In the genomic region with DNA sequence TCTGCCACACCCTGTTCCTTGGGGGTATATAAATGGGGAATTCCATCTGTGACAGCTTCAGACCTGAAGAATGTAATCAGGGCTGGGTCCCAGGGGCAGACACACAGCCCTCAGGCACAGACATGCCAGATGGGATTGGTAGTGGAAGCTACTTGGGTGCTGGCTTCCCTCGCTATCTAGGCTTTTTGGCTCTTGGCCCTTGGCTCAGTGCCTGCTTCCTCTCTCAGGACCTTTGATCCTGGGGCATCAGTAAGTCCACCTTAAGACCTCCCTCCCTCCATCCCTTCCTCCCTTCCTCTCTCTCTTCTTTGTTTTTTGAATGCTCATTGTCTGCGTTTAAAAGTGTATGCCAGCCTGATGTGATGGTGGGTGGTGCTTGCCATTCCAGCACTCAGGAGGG, we compare ENCODE assay signal across 29 mouse cellular contexts. TPM values are rescaled to one million over a fixed set of nuclear protein-coding genes. Genes with fewer than 3 reads are reported as not detected.
DNase-seq lines count a peak whose midpoint lies in the region; ATAC-seq and TF ChIP-seq lines count a peak whose summit lies in the region.
"Had no signal": no experiment of that assay in that cellular context is flagged by ENCODE, and none has a peak within 500 bp of the region (broad histone marks: within the 10 kb centered on the region; RNA-seq: fewer than 3 reads in every experiment).

No protein-coding gene starts in this region.

- WGBS in kidney, adult 2 months, result 26% methylated on average over 2 of the region's 2 CpGs
- WGBS in kidney, embryonic 16.5 days, result 38% methylated on average over 2 of the region's 2 CpGs
- WGBS in small intestine, adult 2 months, result 19% methylated on average over 2 of the region's 2 CpGs

- H3K36me3 ChIP-seq in kidney, adult 2 months (ENCODE audit: control insufficient read depth, insufficient read depth, low read length), result no peaks in the 10 kb centered on the region
- H3K36me3 ChIP-seq in kidney, embryonic 16.5 days (ENCODE audit: insufficient read depth, low read length), result no peaks in the 10 kb centered on the region
- H3K36me3 ChIP-seq in small intestine, adult 2 months (ENCODE audit: control insufficient read depth, insufficient read depth, low read length), result no peaks in the 10 kb centered on the region; the same call in 1 of the 2 replicates
- H3K36me3 ChIP-seq: embryonic facial prominence, embryonic 10.5 days; embryonic facial prominence, embryonic 13.5 days; forebrain, embryonic 12.5 days; forebrain, embryonic 15.5 days; heart, embryonic 10.5 days; heart, embryonic 13.5 days; hindbrain, embryonic 15.5 days had no signal

- H3K4me3 ChIP-seq in kidney, adult 2 months (ENCODE audit: insufficient read depth, low read depth, low read length), result no peak overlapping the region
- H3K4me3 ChIP-seq in kidney, embryonic 16.5 days (ENCODE audit: low read length), result no peak overlapping the region
- H3K4me3 ChIP-seq in small intestine, adult 2 months (ENCODE audit: low read depth, low read length), result no peak overlapping the region
- H3K4me3 ChIP-seq: embryonic facial prominence, embryonic 10.5 days; embryonic facial prominence, embryonic 13.5 days; erythroblast, embryonic 14.5 days; forebrain, embryonic 12.5 days; forebrain, embryonic 15.5 days; heart, embryonic 10.5 days; heart, embryonic 13.5 days; hindbrain, embryonic 15.5 days had no signal

- DNase-seq in adrenal gland, postnatal 14 days, result peak; percentile 28
- DNase-seq in adrenal gland, adult 18-20 months (ENCODE audit: low spot score in 2 of 2), result no peak
- peak; percentile 63 for DNase-seq in kidney, adult 2 months
- DNase-seq in kidney, postnatal 14 days, result peak; percentile 50
- DNase-seq in heart, adult 9 months (ENCODE audit: low spot score in 2 of 2), result no peak
- DNase-seq: adrenal gland, postnatal 10 days; cerebellum, adult 11 months; cerebellum, adult 2 months; cerebellum, adult 9-11 months; cerebellum, postnatal 36 days; embryo, embryonic 11 days; gastrocnemius, postnatal 25 days; heart, adult 18-20 months; heart, postnatal 14 days; heart, postnatal 4 days had no signal

- TF ChIP-seq POLR2A in kidney, adult 2 months (IDR thresholded peaks at IDR 0.05; ENCODE audit: low read depth, low read length), result no peak
- TF ChIP-seq POLR2A in small intestine, adult 2 months (IDR thresholded peaks at IDR 0.05; ENCODE audit: low read depth, low read length), result no peak

- no peaks in the 10 kb centered on the region for H3K27me3 ChIP-seq in kidney, adult 2 months (replicated peaks; ENCODE audit: control insufficient read depth, insufficient read depth, low read length)
- no peaks in the 10 kb centered on the region for H3K27me3 ChIP-seq in kidney, embryonic 16.5 days (ENCODE audit: insufficient read depth, low read length)
- no peaks in the 10 kb centered on the region for H3K27me3 ChIP-seq in small intestine, adult 2 months (ENCODE audit: control insufficient read depth, insufficient read depth, low read length)
- H3K27me3 ChIP-seq: embryonic facial prominence, embryonic 13.5 days; forebrain, embryonic 12.5 days; forebrain, embryonic 15.5 days; heart, embryonic 13.5 days; hindbrain, embryonic 15.5 days had no signal

- no peaks in the 10 kb centered on the region for H3K4me1 ChIP-seq in kidney, adult 2 months (ENCODE audit: control insufficient read depth, insufficient read depth, low read length)
- no peaks in the 10 kb centered on the region for H3K4me1 ChIP-seq in kidney, embryonic 16.5 days (ENCODE audit: insufficient read depth, low read length)
- peaks cover 11% of the 10 kb centered on the region for H3K4me1 ChIP-seq in small intestine, adult 2 months (ENCODE audit: control insufficient read depth, insufficient read depth, insufficient read length, low read length)
- H3K4me1 ChIP-seq: embryonic facial prominence, embryonic 10.5 days; forebrain, embryonic 12.5 days; forebrain, embryonic 15.5 days; heart, embryonic 10.5 days; heart, embryonic 13.5 days; hindbrain, embryonic 15.5 days had no signal

- no peak for TF ChIP-seq CTCF in kidney, adult 2 months (conservative IDR thresholded peaks at IDR 0.05; ENCODE audit: insufficient read depth, insufficient read length, low read depth, low read length)
- TF ChIP-seq CTCF in small intestine, adult 2 months (IDR thresholded peaks at IDR 0.05; ENCODE audit: extremely low read depth, insufficient read length, insufficient replicate concordance, low read depth, low read length), result no peak

- H3K4me2 ChIP-seq in kidney, embryonic 16.5 days (replicated peaks; ENCODE audit: low read depth, low read length), result no peak overlapping the region
- H3K4me2 ChIP-seq: embryonic facial prominence, embryonic 13.5 days; forebrain, embryonic 12.5 days; forebrain, embryonic 15.5 days; heart, embryonic 13.5 days; hindbrain, embryonic 15.5 days had no signal

- no peak overlapping the region for H3K9ac ChIP-seq in kidney, embryonic 16.5 days (replicated peaks; ENCODE audit: low read length)
- H3K9ac ChIP-seq: embryonic facial prominence, embryonic 13.5 days; forebrain, embryonic 12.5 days; forebrain, embryonic 15.5 days; heart, embryonic 13.5 days; hindbrain, embryonic 15.5 days had no signal

- H3K27ac ChIP-seq in kidney, adult 2 months (ENCODE audit: insufficient read depth, low read depth, low read length), result no peak overlapping the region
- H3K27ac ChIP-seq in kidney, embryonic 16.5 days (ENCODE audit: low read length), result no peak overlapping the region
- peak overlapping the region; percentile 52; the same call in 1 of the 2 replicates for H3K27ac ChIP-seq in small intestine, adult 2 months (ENCODE audit: insufficient read depth, low read depth, low read length)
- H3K27ac ChIP-seq: embryonic facial prominence, embryonic 10.5 days; embryonic facial prominence, embryonic 13.5 days; forebrain, embryonic 12.5 days; forebrain, embryonic 15.5 days; heart, embryonic 10.5 days; heart, embryonic 13.5 days; hindbrain, embryonic 15.5 days had no signal

- H3K9me3 ChIP-seq in kidney, embryonic 16.5 days (ENCODE audit: low read length), result no peaks in the 10 kb centered on the region
- H3K9me3 ChIP-seq: embryonic facial prominence, embryonic 10.5 days; embryonic facial prominence, embryonic 13.5 days; forebrain, embryonic 12.5 days; forebrain, embryonic 15.5 days; heart, embryonic 10.5 days; heart, embryonic 13.5 days; hindbrain, embryonic 15.5 days had no signal

- no peak for ATAC-seq in kidney, embryonic 16.5 days (ENCODE audit: low FRiP score, low TSS enrichment)
- no peak for ATAC-seq in inflammation-experienced regulatory T-cells, adult 6 months
- ATAC-seq: activated CD4-positive, CD25-positive, alpha-beta regulatory T cell, adult 4 months; forebrain, embryonic 15.5 days had no signal

RNA-seq across cellular contexts. Expression of a gene that starts 16.0 kb away (rescaled TPM):
- total RNA-seq in adrenal gland, postnatal 14 days (2021), result 9.7 and 11.0 TPM in 2 replicates
- total RNA-seq in adrenal gland, adult 18-20 months (2021), result 10 to 100 TPM; 17.7 to 21.1 TPM
- polyA plus RNA-seq in kidney, adult 2 months (2012; rRNA removed), result 8.6 and 8.9 TPM in 2 replicates
- 11.7 and 11.8 TPM in 2 replicates for polyA plus RNA-seq in kidney, embryonic 16.5 days (2015; fragmentation: Nextera tagmentation; extraction: Ambion mirVana)
- polyA plus RNA-seq in small intestine, adult 2 months (2012; rRNA removed), result 8.0 and 8.9 TPM in 2 replicates
- polyA plus RNA-seq in inflammation-experienced regulatory T-cells, adult 6 months (2017; shearing (Covaris generic)), result 1 to 10 TPM; 1.4 to 1.8 (median 1.4) TPM
- polyA plus RNA-seq: erythroblast, embryonic 14.5 days had no signal

RNA-seq across cellular contexts. Expression of a gene that starts 18.6 kb away (rescaled TPM):
- 212 TPM in 2 replicates for total RNA-seq in adrenal gland, postnatal 14 days (2021)
- 100 to 1,000 TPM; 299 to 421 TPM for total RNA-seq in adrenal gland, adult 18-20 months (2021)
- 62.1 and 65.4 TPM in 2 replicates for polyA plus RNA-seq in kidney, adult 2 months (2012; rRNA removed)
- 187 and 216 TPM in 2 replicates for polyA plus RNA-seq in kidney, embryonic 16.5 days (2015; fragmentation: Nextera tagmentation; extraction: Ambion mirVana)
- polyA plus RNA-seq in small intestine, adult 2 months (2012; rRNA removed), result 49.1 and 49.5 TPM in 2 replicates
- polyA plus RNA-seq in inflammation-experienced regulatory T-cells, adult 6 months (2017; shearing (Covaris generic)), result 100 to 1,000 TPM; 512 to 771 (median 583) TPM

RNA-seq across cellular contexts. Expression of a gene that starts 43.1 kb away (rescaled TPM):
- total RNA-seq in adrenal gland, postnatal 14 days (2021), result 80.0 and 80.8 TPM in 2 replicates
- total RNA-seq in adrenal gland, adult 18-20 months (2021), result 10 to 100 TPM; 70.9 to 89.3 TPM
- polyA plus RNA-seq in kidney, adult 2 months (2012; rRNA removed), result 123 and 143 TPM in 2 replicates
- polyA plus RNA-seq in kidney, embryonic 16.5 days (2015; fragmentation: Nextera tagmentation; extraction: Ambion mirVana), result 7.1 and 8.4 TPM in 2 replicates
- polyA plus RNA-seq in small intestine, adult 2 months (2012; rRNA removed), result 30.9 and 46.4 TPM in 2 replicates
- 1 to 10 TPM; 3.7 to 7.0 (median 5.0) TPM for polyA plus RNA-seq in inflammation-experienced regulatory T-cells, adult 6 months (2017; shearing (Covaris generic))

RNA-seq across cellular contexts. Expression of a gene that starts 43.3 kb away (rescaled TPM):
- 0.59 TPM in 1 of 2 replicates, not detected in the other for total RNA-seq in adrenal gland, postnatal 14 days (2021)
- total RNA-seq in adrenal gland, adult 18-20 months (2021), result not detected
- 0.19 and 0.50 TPM in 2 replicates for polyA plus RNA-seq in kidney, adult 2 months (2012; rRNA removed)
- polyA plus RNA-seq in kidney, embryonic 16.5 days (2015; fragmentation: Nextera tagmentation; extraction: Ambion mirVana), result 1.5 and 1.8 TPM in 2 replicates
- 0.41 TPM in 1 of 2 replicates, not detected in the other for polyA plus RNA-seq in small intestine, adult 2 months (2012; rRNA removed)
- under 1 TPM in 1 of 3 experiments, not detected in 2; 0.52 TPM for polyA plus RNA-seq in inflammation-experienced regulatory T-cells, adult 6 months (2017; shearing (Covaris generic))
- total RNA-seq: ES-E14; gastrocnemius, adult 8-10 months; gastrocnemius, postnatal 25 days; heart, adult 18-20 months; heart, postnatal 14 days had no signal
- polyA plus RNA-seq: activated CD4-positive, CD25-positive, alpha-beta regulatory T cell, adult 4 months; cerebellum, adult 2 months; hindbrain, embryonic 15.5 days had no signal

Comparison
In these comparisons a context has a peak if more than half of its experiments do, and no peak if none do; other contexts are left out.
1. DNase-seq: peak in adrenal gland, postnatal 14 days (single experiment), kidney, adult 2 months (single experiment) and kidney, postnatal 14 days (single experiment); none in adrenal gland, adult 18-20 months (0 of 2) and heart, adult 9 months (0 of 2).